Comparison of ENCODE assay signal across 9 mouse cellular contexts in the genomic region with DNA sequence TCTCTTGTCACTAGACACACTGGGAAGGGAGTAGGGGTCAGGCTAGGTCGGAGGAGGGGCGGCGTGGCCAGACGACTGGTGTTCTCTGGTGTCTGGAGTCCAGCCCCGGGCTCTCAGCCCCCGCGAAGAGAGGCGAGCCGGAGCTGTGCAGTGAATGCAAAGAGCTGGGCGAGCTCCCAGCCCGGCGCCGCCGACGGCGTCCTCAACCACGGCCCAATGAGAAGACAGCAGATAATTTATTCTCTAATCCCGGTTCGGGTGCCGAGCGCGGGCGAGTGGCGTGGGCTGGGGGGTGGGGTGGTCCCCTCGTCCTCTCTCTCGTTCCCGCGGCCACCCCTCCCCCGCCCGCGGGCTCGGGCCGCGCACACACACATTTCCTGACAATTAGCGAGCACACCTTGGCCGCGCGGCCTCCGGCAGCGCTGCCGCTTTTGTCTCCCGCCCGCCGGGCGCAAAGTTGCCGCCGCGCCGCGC. TPM values are rescaled to one million over a fixed set of nuclear protein-coding genes. Genes with fewer than 3 reads are reported as not detected.
DNase-seq lines count a peak whose midpoint lies in the region; ATAC-seq and TF ChIP-seq lines count a peak whose summit lies in the region.
"Had no signal": no experiment of that assay in that cellular context is flagged by ENCODE, and none has a peak within 500 bp of the region (broad histone marks: within the 10 kb centered on the region; RNA-seq: fewer than 3 reads in every experiment).

No protein-coding gene starts in this region.

- peak overlapping the region; percentile 90 for H3K4me2 ChIP-seq in heart, embryonic 15.5 days
- H3K4me2 ChIP-seq in stomach, embryonic 15.5 days: peak overlapping the region; percentile 94

- peaks cover 25% of the 10 kb centered on the region for H3K27me3 ChIP-seq in heart, adult 2 months (ENCODE audit: control insufficient read depth, insufficient read depth, low read length)
- H3K27me3 ChIP-seq in heart, embryonic 15.5 days: peaks cover 92% of the 10 kb centered on the region
- peaks cover 64% of the 10 kb centered on the region for H3K27me3 ChIP-seq in midbrain, embryonic 10.5 days (ENCODE audit: low read depth, poor library complexity, severe bottlenecking)
- H3K27me3 ChIP-seq in stomach, embryonic 15.5 days (replicated peaks): peaks cover 63% of the 10 kb centered on the region

- intact Hi-C loops in heart, adult 2 months (cut with DNase I): no loop called here
- intact Hi-C loops in heart, postnatal 25 days (cut with DNase I): no loop called here
- intact Hi-C loops in left cerebral cortex, postnatal 14 days (cut with DNase I): loop anchor here (5.0 kb wide), 1 partner anchor 33 kb away; no protein-coding TSS in a partner anchor

- H3K9ac ChIP-seq in heart, adult 2 months (ENCODE audit: low read depth, low read length): no peak overlapping the region
- H3K9ac ChIP-seq in heart, embryonic 15.5 days: peak overlapping the region; percentile 6
- H3K9ac ChIP-seq in stomach, embryonic 15.5 days: 0 out of 2 replicates have a peak overlapping the region, but pooled peaks have one; percentile 1

- TF ChIP-seq EP300 in heart, adult 2 months (IDR thresholded peaks at IDR 0.05; ENCODE audit: insufficient read depth, low read depth, low read length): no peak

- no peaks in the 10 kb centered on the region for H3K4me1 ChIP-seq in heart, adult 2 months (ENCODE audit: control insufficient read depth, insufficient read depth, low read length)
- peaks cover 31% of the 10 kb centered on the region for H3K4me1 ChIP-seq in heart, embryonic 15.5 days (replicated peaks)
- peaks cover 76% of the 10 kb centered on the region for H3K4me1 ChIP-seq in midbrain, embryonic 10.5 days
- H3K4me1 ChIP-seq in stomach, embryonic 15.5 days: peaks cover 17% of the 10 kb centered on the region

- no peak for DNase-seq in heart, adult 2 months
- DNase-seq in heart, postnatal 25 days (ENCODE audit: low spot score): no peak
- peak; percentile 78 for DNase-seq in brain, adult 2 months (ENCODE audit: low read depth, low spot score)
- DNase-seq in left cerebral cortex, postnatal 14 days (ENCODE audit: low spot score in 2 of 2): peak; percentile 68 to 77
- peak; percentile 92 for DNase-seq in midbrain, embryonic 10.5 days (ENCODE audit: low spot score)

- TF ChIP-seq POLR2A in heart, adult 2 months (IDR thresholded peaks at IDR 0.05; ENCODE audit: insufficient read depth, low read depth, low read length): no peak

- H3K27ac ChIP-seq in heart, adult 2 months: no peak overlapping the region
- H3K27ac ChIP-seq in heart, embryonic 15.5 days: no peak overlapping the region
- peak overlapping the region; percentile 100 for H3K27ac ChIP-seq in midbrain, embryonic 10.5 days (replicated peaks)
- no peak overlapping the region for H3K27ac ChIP-seq in stomach, embryonic 15.5 days

- no peaks in the 10 kb centered on the region for H3K79me2 ChIP-seq in heart, adult 2 months (replicated peaks; ENCODE audit: control insufficient read depth, insufficient read depth, low read length)

- peak overlapping the region; percentile 33 for H3K4me3 ChIP-seq in heart, adult 2 months
- peak overlapping the region; percentile 55 for H3K4me3 ChIP-seq in heart, embryonic 15.5 days
- peak overlapping the region; percentile 86 for H3K4me3 ChIP-seq in midbrain, embryonic 10.5 days
- H3K4me3 ChIP-seq in stomach, embryonic 15.5 days (replicated peaks): peak overlapping the region; percentile 51

- H3K36me3 ChIP-seq in heart, adult 2 months (ENCODE audit: control insufficient read depth, insufficient read depth, low read length): no peaks in the 10 kb centered on the region
- no peaks in the 10 kb centered on the region for H3K36me3 ChIP-seq in heart, embryonic 15.5 days
- peaks cover 15% of the 10 kb centered on the region for H3K36me3 ChIP-seq in midbrain, embryonic 10.5 days
- H3K36me3 ChIP-seq in stomach, embryonic 15.5 days: no peaks in the 10 kb centered on the region

- WGBS in heart, adult 2 months: 1% methylated on average over 40 of the region's 50 CpGs
- under 1% methylated on average over 50 of the region's 50 CpGs for WGBS in heart, embryonic 15.5 days
- WGBS in midbrain, embryonic 10.5 days: under 1% methylated on average over 49 of the region's 50 CpGs
- under 1% methylated on average over 49 of the region's 50 CpGs for WGBS in stomach, embryonic 15.5 days

- TF ChIP-seq CTCF in heart, adult 2 months (IDR thresholded peaks at IDR 0.05): no peak

- no peak for ATAC-seq in heart, embryonic 15.5 days (replicated peaks; ENCODE audit: insufficient number of reproducible peaks, insufficient read depth, low FRiP score, low read depth)
- ATAC-seq in stomach, embryonic 15.5 days (ENCODE audit: insufficient read depth, low FRiP score, low read depth): 0 out of 2 replicates have a peak, but pooled peaks have one; percentile 47
- no peak for ATAC-seq in erythroblast, adult 5-6 weeks (replicated peaks; ENCODE audit: low FRiP score, poor library complexity, severe bottlenecking)

- H3K9me3 ChIP-seq in heart, embryonic 15.5 days (replicated peaks): no peaks in the 10 kb centered on the region
- H3K9me3 ChIP-seq in midbrain, embryonic 10.5 days (replicated peaks): no peaks in the 10 kb centered on the region
- H3K9me3 ChIP-seq in stomach, embryonic 15.5 days: no peaks in the 10 kb centered on the region

RNA-seq across cellular contexts. Expression of gene Lemd1, which starts 1.2 kb away (rescaled TPM):
- not detected for total RNA-seq in heart, adult 2 months (2021)
- polyA plus RNA-seq in heart, adult 2 months (2012; rRNA removed): 0.20 TPM in 1 of 2 replicates, not detected in the other
- total RNA-seq in heart, postnatal 25 days (2021): not detected
- polyA plus RNA-seq in heart, embryonic 15.5 days (2015; fragmentation: Nextera tagmentation; extraction: Ambion mirVana): not detected in 2 replicates
- total RNA-seq in left cerebral cortex, postnatal 14 days (2021): 1 to 10 TPM; 4.1 to 4.6 TPM
- polyA plus RNA-seq in midbrain, embryonic 10.5 days (2016; fragmentation: Nextera tagmentation; extraction: Ambion mirVana): 6.2 and 8.4 TPM in 2 replicates
- polyA plus RNA-seq in stomach, embryonic 15.5 days (2015; fragmentation: Nextera tagmentation; extraction: Ambion mirVana): 0.36 and 0.46 TPM in 2 replicates
- total RNA-seq in erythroblast, adult 5-6 weeks (2015; ENCODE audit: low replicate concordance): not detected in 2 replicates
- total RNA-seq in erythroblast, adult 5-6 weeks (2017; ENCODE audit: low replicate concordance): not detected in 2 replicates
- total RNA-seq: heart, postnatal 10 days had no signal

RNA-seq across cellular contexts. Expression of gene AC124108.1, which starts 1.2 kb away (rescaled TPM):
- total RNA-seq in heart, adult 2 months (2021): under 1 TPM in 1 of 2 experiments, not detected in 1; 0.05 TPM
- 0.06 TPM in 1 of 2 replicates, not detected in the other for polyA plus RNA-seq in heart, adult 2 months (2012; rRNA removed)
- total RNA-seq in heart, postnatal 25 days (2021): not detected
- 0.04 TPM in 1 of 2 replicates, not detected in the other for polyA plus RNA-seq in heart, embryonic 15.5 days (2015; fragmentation: Nextera tagmentation; extraction: Ambion mirVana)
- total RNA-seq in left cerebral cortex, postnatal 14 days (2021): 1 to 10 TPM; 3.7 to 3.9 TPM
- polyA plus RNA-seq in midbrain, embryonic 10.5 days (2016; fragmentation: Nextera tagmentation; extraction: Ambion mirVana): 2.3 and 4.0 TPM in 2 replicates
- 0.09 and 0.10 TPM in 2 replicates for polyA plus RNA-seq in stomach, embryonic 15.5 days (2015; fragmentation: Nextera tagmentation; extraction: Ambion mirVana)
- total RNA-seq in erythroblast, adult 5-6 weeks (2015; ENCODE audit: low replicate concordance): not detected in 2 replicates
- total RNA-seq in erythroblast, adult 5-6 weeks (2017; ENCODE audit: low replicate concordance): not detected in 2 replicates
- total RNA-seq: heart, postnatal 10 days had no signal

RNA-seq across cellular contexts. Expression of gene Gm10188, which starts 39.5 kb away (rescaled TPM):
- total RNA-seq in heart, adult 2 months (2021): not detected
- not detected in 2 replicates for polyA plus RNA-seq in heart, adult 2 months (2012; rRNA removed)
- total RNA-seq in heart, postnatal 25 days (2021): not detected
- not detected in 2 replicates for polyA plus RNA-seq in heart, embryonic 15.5 days (2015; fragmentation: Nextera tagmentation; extraction: Ambion mirVana)
- total RNA-seq in left cerebral cortex, postnatal 14 days (2021): not detected
- 0.23 and 0.46 TPM in 2 replicates for polyA plus RNA-seq in midbrain, embryonic 10.5 days (2016; fragmentation: Nextera tagmentation; extraction: Ambion mirVana)
- not detected in 2 replicates for polyA plus RNA-seq in stomach, embryonic 15.5 days (2015; fragmentation: Nextera tagmentation; extraction: Ambion mirVana)
- total RNA-seq in erythroblast, adult 5-6 weeks (2015; ENCODE audit: low replicate concordance): not detected in 2 replicates
- total RNA-seq in erythroblast, adult 5-6 weeks (2017; ENCODE audit: low replicate concordance): not detected in 2 replicates
- total RNA-seq: heart, postnatal 10 days had no signal

RNA-seq across cellular contexts. Expression of gene Cdk18, which starts 50.6 kb away (rescaled TPM):
- total RNA-seq in heart, adult 2 months (2021): 10 to 100 TPM; 14.0 to 15.8 TPM
- 20.9 and 25.1 TPM in 2 replicates for polyA plus RNA-seq in heart, adult 2 months (2012; rRNA removed)
- total RNA-seq in heart, postnatal 25 days (2021): 10 to 100 TPM; 10.9 to 12.0 TPM
- 1.8 and 2.6 TPM in 2 replicates for polyA plus RNA-seq in heart, embryonic 15.5 days (2015; fragmentation: Nextera tagmentation; extraction: Ambion mirVana)
- total RNA-seq in left cerebral cortex, postnatal 14 days (2021): 10 to 100 TPM; 17.0 to 28.3 TPM
- polyA plus RNA-seq in midbrain, embryonic 10.5 days (2016; fragmentation: Nextera tagmentation; extraction: Ambion mirVana): 0.68 and 0.72 TPM in 2 replicates
- polyA plus RNA-seq in stomach, embryonic 15.5 days (2015; fragmentation: Nextera tagmentation; extraction: Ambion mirVana): 7.2 and 9.7 TPM in 2 replicates
- not detected in 2 replicates for total RNA-seq in erythroblast, adult 5-6 weeks (2015; ENCODE audit: low replicate concordance)
- 0.28 TPM in 1 of 2 replicates, not detected in the other for total RNA-seq in erythroblast, adult 5-6 weeks (2017; ENCODE audit: low replicate concordance)

Comparison
In these comparisons a context has a peak if more than half of its experiments do, and no peak if none do; other contexts are left out.
1. DNase-seq: peak in brain, adult 2 months (single experiment), left cerebral cortex, postnatal 14 days (2 of 2) and midbrain, embryonic 10.5 days (single experiment); none in heart, adult 2 months (0 of 2) and heart, postnatal 25 days (single experiment).
2. H3K4me3 ChIP-seq: peak in every context shown above with its lines; median percentile 86 in midbrain, embryonic 10.5 days; 55 in heart, embryonic 15.5 days; 51 in stomach, embryonic 15.5 days; 33 in heart, adult 2 months.
3. RNA of gene Lemd1, which starts 1.2 kb away (total RNA-seq): 4.1 to 4.6 TPM in left cerebral cortex, postnatal 14 days; not detected in heart, postnatal 25 days, not detected in heart, adult 2 months and not detected in erythroblast, adult 5-6 weeks; every median in the first group is over 4 times any median in the second.
4. RNA of gene AC124108.1, which starts 1.2 kb away (total RNA-seq): 3.7 to 3.9 TPM in left cerebral cortex, postnatal 14 days; 0.05 TPM in heart, adult 2 months, not detected in heart, postnatal 25 days and not detected in erythroblast, adult 5-6 weeks; every median in the first group is over 4 times any median in the second.